Mouse (Mus musculus) neural tube, embryonic 12.5 days (tissue): ENCODE measurements at regions not wholly inside any gene's neighbourhood (a gene's known extent, or its start where the extent isn't known, plus 50 kb on each side); places are given as distances from the start of the nearest gene placed in this dataset.

Experiments
- ATAC-seq: fragments of 200-750 bp; cut with Nextera tagmentation; 2 replicates; pipeline ENCODE4 v1.8.0; 2017; ENCODE audit warnings: low read depth, mild to moderate bottlenecking, moderate TSS enrichment, moderate library complexity; ENCODE audit not compliant: low FRiP score
- H3K27ac ChIP-seq: fragments of 300-500 bp; sonication (generic); 2 replicates; pipeline ENCODE4 v1.5.1; 2016
- H3K27me3 ChIP-seq: fragments of 300-500 bp; sonication (generic); replicated peaks from 2 replicates; pipeline ENCODE4 v1.6.1; 2016; ENCODE audit warnings: mild to moderate bottlenecking
- H3K36me3 ChIP-seq: fragments of 300-500 bp; sonication (generic); 2 replicates; pipeline ENCODE4 v1.6.1; 2016; ENCODE audit warnings: mild to moderate bottlenecking
- H3K4me1 ChIP-seq: fragments of 300-500 bp; sonication (generic); 2 replicates; pipeline ENCODE4 v1.6.1; 2016
- H3K4me2 ChIP-seq: fragments of 300-500 bp; sonication (generic); replicated peaks from 2 replicates; pipeline ENCODE4 v1.6.1; 2016; ENCODE audit warnings: mild to moderate bottlenecking
- H3K4me3 ChIP-seq: fragments of 300-500 bp; sonication (generic); 2 replicates; pipeline ENCODE4 v1.5.1; 2016
- H3K9ac ChIP-seq: fragments of 300-500 bp; sonication (generic); 2 replicates; pipeline ENCODE4 v1.6.1; 2016; ENCODE audit warnings: mild to moderate bottlenecking
- H3K9me3 ChIP-seq: fragments of 300-500 bp; sonication (generic); 2 replicates; pipeline ENCODE4 v1.6.1; 2016; ENCODE audit warnings: mild to moderate bottlenecking
- WGBS: fragments of 180-500 bp; shearing (Covaris S2); methylation state at CpG from one replicate; pipeline ENCODE4 v1.1.7; 2016; 5-methylcytosine and 5-hydroxymethylcytosine counted together

- peaks cover 20% of the 10 kb centered on the region for H3K4me1 ChIP-seq
- WGBS: 74% methylated on average over 6 of the region's 6 CpGs
- H3K36me3 ChIP-seq: no peaks in the 10 kb centered on the region
- H3K9ac ChIP-seq: no peak overlapping the region
- H3K27ac ChIP-seq: no peak overlapping the region
- no peak overlapping the region for H3K4me2 ChIP-seq
- no peak overlapping the region for H3K4me3 ChIP-seq
- H3K27me3 ChIP-seq: no peaks in the 10 kb centered on the region
- H3K9me3 ChIP-seq: no peaks in the 10 kb centered on the region
- no peak for ATAC-seq
Observed at GRCm38 (mm10) chr13:107665775-107666174, 378.5 kb upstream of the Smim15 start.

DNA sequence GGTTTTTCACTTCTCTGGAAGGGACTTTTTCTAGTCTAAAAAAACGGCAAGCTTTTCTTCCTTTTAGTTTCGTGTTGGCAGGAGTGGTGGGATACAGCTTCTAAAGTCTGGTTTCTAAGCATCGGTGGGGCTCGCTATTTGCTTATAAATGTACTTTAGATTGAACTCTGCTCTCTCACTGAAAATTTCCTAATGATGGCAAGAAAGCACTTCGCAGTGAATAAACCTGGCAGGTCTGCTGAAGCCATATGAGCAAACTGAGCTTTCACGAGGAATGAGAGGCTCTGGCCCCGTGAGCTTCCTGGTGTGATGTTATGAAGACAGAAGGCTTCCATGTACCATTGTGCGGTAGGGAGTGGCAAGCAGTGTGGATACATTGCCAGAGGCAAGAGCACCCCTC, 380.0 kb upstream of the Smim15 start:
- Histone ChIP-seq H3K36me3 (no peaks in the 10 kb centered on the region), H3K9me3 (no peaks in the 10 kb centered on the region), H3K27ac (no peak overlapping the region), H3K4me3 (no peak overlapping the region), H3K27me3 (no peaks in the 10 kb centered on the region), H3K4me2 (peak overlapping the region; percentile 18; the same call in 1 of the 2 replicates), H3K4me1 (peaks cover 20% of the 10 kb centered on the region), H3K9ac (no peak overlapping the region)
- no peak for ATAC-seq
- 49% methylated on average over 8 of the region's 8 CpGs for WGBS

DNA sequence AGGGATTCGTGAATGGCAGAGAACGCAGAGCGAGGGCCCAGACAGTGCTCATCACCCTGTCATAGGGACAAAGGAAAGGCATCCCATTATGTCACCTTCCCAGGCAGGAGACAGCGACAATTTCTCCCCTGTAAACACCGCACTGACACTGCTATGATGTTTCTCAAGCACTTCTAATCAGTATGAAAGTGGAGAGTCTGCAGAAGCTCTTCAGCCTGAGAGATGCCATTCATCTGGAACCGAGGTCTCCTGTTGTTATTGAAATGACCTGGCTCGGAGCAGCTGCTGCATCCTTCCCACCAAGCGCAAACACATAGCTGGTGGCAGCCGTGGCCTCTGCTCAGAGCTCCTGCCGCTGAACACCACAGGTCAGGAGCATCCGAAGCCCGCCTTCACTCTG, 380.5 kb upstream of the Smim15 start:
- 9% methylated on average over 12 of the region's 12 CpGs for WGBS
- peak; percentile 57 for ATAC-seq
- Histone ChIP-seq H3K4me3 (no peak overlapping the region), H3K4me2 (peak overlapping the region; percentile 18; the same call in 1 of the 2 replicates), H3K4me1 (peaks cover 20% of the 10 kb centered on the region), H3K9me3 (no peaks in the 10 kb centered on the region), H3K27me3 (no peaks in the 10 kb centered on the region), H3K36me3 (no peaks in the 10 kb centered on the region), H3K27ac (no peak overlapping the region), H3K9ac (no peak overlapping the region)

- H3K36me3 ChIP-seq: no peaks in the 10 kb centered on the region
- no peak overlapping the region for H3K9ac ChIP-seq
- no peak for ATAC-seq
Observed at GRCm38 (mm10) chr13:107661414-107661813, 382.8 kb upstream of the Smim15 start.

DNA sequence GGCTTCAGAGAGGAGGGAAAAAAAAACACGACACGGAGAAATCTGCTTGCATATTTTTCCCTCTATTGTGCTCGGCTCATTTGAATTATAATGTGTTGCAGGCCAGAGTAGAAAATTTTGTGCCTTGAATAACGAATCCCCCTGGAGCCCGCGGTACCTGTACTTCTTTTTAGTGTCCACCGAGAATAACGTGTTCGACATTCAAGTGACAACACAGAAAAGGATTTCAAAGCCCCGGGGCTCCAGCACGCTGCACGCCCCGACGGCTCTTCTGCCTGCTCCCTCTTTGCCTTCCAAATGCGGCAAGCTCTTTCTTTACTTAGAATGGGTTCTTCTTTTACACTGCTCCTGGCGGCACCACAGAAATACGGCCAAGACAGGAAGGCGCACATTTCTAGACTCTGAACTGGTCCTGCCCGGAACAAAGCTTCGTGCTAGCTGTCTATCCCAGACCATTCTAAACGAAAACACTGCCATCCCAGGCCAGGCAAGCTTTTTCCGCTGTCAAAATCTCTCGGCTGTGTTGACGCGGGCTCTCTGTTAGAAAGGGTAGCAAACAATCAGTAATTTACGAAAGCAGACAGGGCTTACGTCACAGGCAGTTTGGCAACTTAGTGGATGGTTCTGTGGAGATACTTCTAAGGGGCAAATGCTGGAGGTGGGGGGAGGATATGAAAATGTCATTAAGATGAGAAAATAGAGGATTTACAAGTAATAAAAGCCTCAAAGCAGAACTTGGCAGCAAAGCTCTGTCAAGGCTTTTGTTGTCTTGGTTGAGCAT, 398.2 kb upstream of the Smim15 start:
- peak overlapping the region; percentile 47 for H3K9ac ChIP-seq
- H3K4me2 ChIP-seq: peak overlapping the region; percentile 68
- ATAC-seq: no peak
- no peak overlapping the region for H3K27ac ChIP-seq
- WGBS: 3% methylated on average over 27 of the region's 27 CpGs
- H3K4me3 ChIP-seq: peak overlapping the region; percentile 33
- no peaks in the 10 kb centered on the region for H3K36me3 ChIP-seq
- no peaks in the 10 kb centered on the region for H3K9me3 ChIP-seq
- H3K4me1 ChIP-seq: peaks cover 29% of the 10 kb centered on the region
- H3K27me3 ChIP-seq: peaks cover 16% of the 10 kb centered on the region; the same call in 1 of the 2 replicates

More at GRCm38 (mm10) chr13:107661414-107661813, 382.8 kb upstream of the Smim15 start:
- Histone ChIP-seq H3K4me3 (no peak overlapping the region), H3K4me1 (peaks cover 16% of the 10 kb centered on the region), H3K4me2 (no peak overlapping the region), H3K27ac (no peak overlapping the region), H3K27me3 (no peaks in the 10 kb centered on the region), H3K9me3 (no peaks in the 10 kb centered on the region)
- WGBS: 12% methylated on average over 5 of the region's 5 CpGs

GRCm38 (mm10) chr13:107645121-107645864, 399.0 kb upstream of the Smim15 start:
- Histone ChIP-seq H3K4me1 (peaks cover 29% of the 10 kb centered on the region), H3K4me3 (peak overlapping the region; percentile 33), H3K9me3 (no peaks in the 10 kb centered on the region), H3K9ac (peak overlapping the region; percentile 47), H3K27me3 (peaks cover 16% of the 10 kb centered on the region; the same call in 1 of the 2 replicates), H3K36me3 (no peaks in the 10 kb centered on the region), H3K27ac (no peak overlapping the region), H3K4me2 (peak overlapping the region; percentile 68)
- WGBS: 5% methylated on average over 36 of the region's 36 CpGs
- no peak for ATAC-seq

- no peak for ATAC-seq
- peak overlapping the region; percentile 33; the same call in 1 of the 2 replicates for H3K4me3 ChIP-seq
- 37% methylated on average over 12 of the region's 12 CpGs for WGBS
- H3K27ac ChIP-seq: no peak overlapping the region
- peak overlapping the region; percentile 68 for H3K4me2 ChIP-seq
- H3K9me3 ChIP-seq: no peaks in the 10 kb centered on the region
- peaks cover 16% of the 10 kb centered on the region; the same call in 1 of the 2 replicates for H3K27me3 ChIP-seq
- peak overlapping the region; percentile 47; the same call in 1 of the 2 replicates for H3K9ac ChIP-seq
- H3K4me1 ChIP-seq: peaks cover 25% of the 10 kb centered on the region
- H3K36me3 ChIP-seq: no peaks in the 10 kb centered on the region
Observed at GRCm38 (mm10) chr13:107644705-107645104, 399.5 kb upstream of the Smim15 start.

DNA sequence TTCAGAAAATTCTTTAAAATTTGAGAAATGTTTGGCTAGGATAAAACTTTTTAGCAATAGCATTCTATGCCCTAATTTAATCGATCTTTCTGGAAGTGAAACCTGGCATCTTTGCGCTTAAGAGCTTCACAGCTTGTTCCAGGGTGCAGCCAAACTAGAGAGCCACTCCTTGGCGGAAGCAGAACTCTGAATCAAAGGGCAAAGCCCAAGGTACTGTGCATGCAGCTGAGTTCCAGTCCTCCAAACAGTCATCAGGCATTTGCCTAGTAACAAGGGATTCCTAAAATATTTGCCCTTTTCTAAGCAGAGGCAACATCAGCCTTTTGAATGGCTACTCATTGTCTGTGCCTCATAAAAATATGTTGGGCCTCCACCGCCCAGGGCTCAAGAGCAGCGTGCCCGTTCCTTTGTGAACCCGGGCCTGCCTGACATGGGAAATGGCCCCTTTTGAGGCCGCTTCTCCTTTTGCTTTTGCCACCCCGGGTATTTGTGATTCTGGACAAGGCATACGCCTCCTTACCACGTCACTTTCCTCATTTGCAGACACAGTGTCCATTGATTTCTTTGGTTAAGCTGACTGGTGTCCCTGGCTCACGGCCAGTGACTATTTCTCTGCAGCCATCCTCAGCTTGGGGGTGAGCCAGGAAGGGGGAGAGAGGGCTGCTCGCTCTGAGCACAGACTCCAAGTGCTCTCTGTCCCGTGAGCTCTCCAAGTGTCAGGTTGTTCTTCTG, 402.2 kb upstream of the Smim15 start:
- Histone ChIP-seq H3K36me3 (no peaks in the 10 kb centered on the region), H3K27me3 (peaks cover 11% of the 10 kb centered on the region; the same call in 1 of the 2 replicates), H3K9me3 (no peaks in the 10 kb centered on the region), H3K9ac (no peak overlapping the region), H3K27ac (no peak overlapping the region), H3K4me2 (peak overlapping the region; percentile 20; the same call in 1 of the 2 replicates), H3K4me3 (no peak overlapping the region), H3K4me1 (peaks cover 25% of the 10 kb centered on the region)
- peak; percentile 85 for ATAC-seq
- 32% methylated on average over 14 of the region's 14 CpGs for WGBS

DNA sequence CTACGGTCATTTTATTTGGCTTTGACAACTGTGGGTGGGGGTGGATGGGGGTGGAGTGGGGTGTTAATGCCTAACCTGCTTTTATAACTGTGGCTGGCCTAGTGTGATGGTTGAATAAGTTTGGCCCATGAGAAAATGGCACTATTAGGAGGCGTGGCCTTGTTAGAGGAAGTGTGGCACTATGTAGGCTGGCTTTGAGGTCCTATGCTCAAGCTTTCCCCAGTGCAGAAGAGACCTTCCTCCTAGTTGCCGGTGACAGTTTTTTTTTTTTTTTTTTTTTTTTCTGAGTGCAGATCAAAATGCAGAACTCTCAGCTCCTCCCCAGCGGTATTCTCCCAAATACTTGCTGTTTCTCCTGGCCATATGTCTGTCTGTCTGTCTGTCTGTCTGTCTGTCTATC, 404.6 kb upstream of the Smim15 start:
- Histone ChIP-seq H3K4me2 (no peak overlapping the region), H3K27me3 (peaks cover 4% of the 10 kb centered on the region; the same call in 1 of the 2 replicates), H3K4me1 (peaks cover 21% of the 10 kb centered on the region), H3K9me3 (no peaks in the 10 kb centered on the region), H3K4me3 (no peak overlapping the region), H3K9ac (no peak overlapping the region), H3K27ac (no peak overlapping the region), H3K36me3 (no peaks in the 10 kb centered on the region)
- 73% methylated on average over 4 of the region's 4 CpGs for WGBS
- no peak for ATAC-seq

- H3K27ac ChIP-seq: no peak overlapping the region
- no peak overlapping the region for H3K9ac ChIP-seq
- WGBS: 95% methylated on average over 5 of the region's 5 CpGs
- H3K36me3 ChIP-seq: no peaks in the 10 kb centered on the region
- no peaks in the 10 kb centered on the region for H3K9me3 ChIP-seq
- peaks cover 16% of the 10 kb centered on the region for H3K4me1 ChIP-seq
- H3K4me3 ChIP-seq: no peak overlapping the region
- no peak overlapping the region for H3K4me2 ChIP-seq
- no peaks in the 10 kb centered on the region for H3K27me3 ChIP-seq
- ATAC-seq: no peak
Observed at GRCm38 (mm10) chr13:107637269-107637668, 407.0 kb upstream of the Smim15 start.

GRCm38 (mm10) chr13:107635114-107635513, 409.1 kb upstream of the Smim15 start:
- no peak overlapping the region for H3K4me2 ChIP-seq
- no peaks in the 10 kb centered on the region for H3K9me3 ChIP-seq
- no peak overlapping the region for H3K9ac ChIP-seq
- ATAC-seq: no peak
- no peaks in the 10 kb centered on the region for H3K27me3 ChIP-seq
- no peak overlapping the region for H3K27ac ChIP-seq
- WGBS: 45% methylated on average over 5 of the region's 5 CpGs
- H3K36me3 ChIP-seq: no peaks in the 10 kb centered on the region
- peaks cover 11% of the 10 kb centered on the region for H3K4me1 ChIP-seq
- no peak overlapping the region for H3K4me3 ChIP-seq

DNA sequence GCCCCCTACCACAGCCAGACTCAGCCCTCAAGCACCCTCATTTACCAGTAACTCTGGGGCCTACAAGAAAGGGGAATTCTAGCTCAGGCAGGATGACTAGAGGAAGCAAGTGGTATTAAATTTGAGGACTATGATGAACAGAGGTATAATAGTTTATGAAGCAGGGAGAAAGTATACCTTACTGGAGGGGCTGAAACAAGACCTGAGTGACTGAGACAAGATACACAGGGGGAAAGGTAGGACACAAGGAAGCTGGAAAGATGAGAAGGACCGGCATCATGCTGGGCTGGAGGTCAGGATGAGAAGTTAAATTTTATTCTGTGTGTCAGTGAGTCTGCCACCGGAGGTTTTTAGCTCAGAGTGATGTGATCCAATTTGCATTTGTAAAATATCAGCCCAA, 417.2 kb upstream of the Smim15 start:
- no peak overlapping the region for H3K9ac ChIP-seq
- no peaks in the 10 kb centered on the region; the same call in 1 of the 2 replicates for H3K27me3 ChIP-seq
- no peak overlapping the region for H3K4me3 ChIP-seq
- 75% methylated on average over 2 of the region's 2 CpGs for WGBS
- no peak overlapping the region for H3K4me2 ChIP-seq
- no peaks in the 10 kb centered on the region for H3K36me3 ChIP-seq
- ATAC-seq: no peak
- H3K27ac ChIP-seq: no peak overlapping the region
- H3K9me3 ChIP-seq: no peaks in the 10 kb centered on the region
- H3K4me1 ChIP-seq: no peaks in the 10 kb centered on the region
